Mouse (Mus musculus) limb, embryonic 14.5 days (tissue): ENCODE measurements around the gene Fgfr2. TPM values are rescaled to one million over a fixed set of nuclear protein-coding genes. Genes with fewer than 3 reads are reported as not detected.

Source experiments
- ATAC-seq: fragments of 200-750 bp; cut with Nextera tagmentation; 2 replicates; pipeline ENCODE4 v1.8.0; 2017; ENCODE audit warnings: low read depth, moderate number of reproducible peaks, moderate TSS enrichment; ENCODE audit not compliant: low FRiP score
- DNase-seq: peaks from one replicate; pipeline ENCODE4 v3.0.0-alpha.2; 2015; ENCODE audit warnings: low spot score
- H3K27ac ChIP-seq: fragments of 300-500 bp; sonication (generic); replicated peaks from 2 replicates; pipeline ENCODE4 v1.5.1; 2014; ENCODE audit warnings: low read depth, mild to moderate bottlenecking, low read length, moderate library complexity, mixed read lengths
- H3K27me3 ChIP-seq: fragments of 300-500 bp; sonication (generic); 2 replicates; pipeline ENCODE4 v1.6.1; 2014; ENCODE audit warnings: low read length, mixed read lengths; ENCODE audit not compliant: control insufficient read depth, insufficient read depth
- H3K36me3 ChIP-seq: fragments of 300-500 bp; sonication (generic); 2 replicates; pipeline ENCODE4 v1.6.1; 2014; ENCODE audit warnings: mild to moderate bottlenecking, low read length, moderate library complexity, mixed read lengths; ENCODE audit not compliant: control insufficient read depth, insufficient read depth
- H3K4me1 ChIP-seq: fragments of 300-500 bp; sonication (generic); 2 replicates; pipeline ENCODE4 v1.6.1; 2014; ENCODE audit warnings: antibody characterized with exemption, low read length, mixed read lengths; ENCODE audit not compliant: control insufficient read depth, insufficient read depth
- H3K4me2 ChIP-seq: fragments of 300-500 bp; sonication (generic); replicated peaks from 2 replicates; pipeline ENCODE4 v1.6.1; 2014; ENCODE audit warnings: low read depth, mild to moderate bottlenecking, low read length, moderate library complexity; ENCODE audit not compliant: severe bottlenecking
- H3K4me3 ChIP-seq: fragments of 300-500 bp; sonication (generic); replicated peaks from 2 replicates; pipeline ENCODE4 v1.5.1; 2014; ENCODE audit warnings: low read length
- H3K9ac ChIP-seq: fragments of 300-500 bp; sonication (generic); 2 replicates; pipeline ENCODE4 v1.6.1; 2014; ENCODE audit warnings: mild to moderate bottlenecking, low read depth, low read length, moderate library complexity; ENCODE audit not compliant: severe bottlenecking
- H3K9me3 ChIP-seq: fragments of 300-500 bp; sonication (generic); 2 replicates; pipeline ENCODE4 v1.6.1; 2016; ENCODE audit warnings: low read length; ENCODE audit not compliant: control insufficient read depth
- POLR2A ChIP-seq: fragments of 200-500 bp; IDR thresholded peaks from 2 replicates; pipeline ENCODE4 v1.8.0; 2012; ENCODE audit warnings: inconsistent platforms, mild to moderate bottlenecking, moderate library complexity, borderline replicate concordance; ENCODE audit not compliant: insufficient read depth, insufficient read length; ENCODE audit errors: extremely low read depth
- WGBS: fragments of 180-500 bp; shearing (Covaris S2); extraction: QIAGEN DNeasy Blood & Tissue Kit; methylation state at CpG from one replicate; pipeline ENCODE4 v1.1.7; 2014; 5-methylcytosine and 5-hydroxymethylcytosine counted together
- polyA plus RNA-seq, 2 experiments: library from polyadenylated mRNA; depleted of rRNA in 1 of 2; stranded (reverse) in 1 of 2; unstranded in 1 of 2; fragments of >200 nt; fragmentation: Nextera tagmentation in 1 of 2; extraction: Ambion mirVana in 1 of 2; gene quantifications; 2 replicates each; pipeline versions ENCODE4 v1.2.1 to v1.2.3; 2012 to 2014

Fgfr2 gene
- polyA plus RNA-seq, 2 experiments: 131 to 133 TPM

DNA sequence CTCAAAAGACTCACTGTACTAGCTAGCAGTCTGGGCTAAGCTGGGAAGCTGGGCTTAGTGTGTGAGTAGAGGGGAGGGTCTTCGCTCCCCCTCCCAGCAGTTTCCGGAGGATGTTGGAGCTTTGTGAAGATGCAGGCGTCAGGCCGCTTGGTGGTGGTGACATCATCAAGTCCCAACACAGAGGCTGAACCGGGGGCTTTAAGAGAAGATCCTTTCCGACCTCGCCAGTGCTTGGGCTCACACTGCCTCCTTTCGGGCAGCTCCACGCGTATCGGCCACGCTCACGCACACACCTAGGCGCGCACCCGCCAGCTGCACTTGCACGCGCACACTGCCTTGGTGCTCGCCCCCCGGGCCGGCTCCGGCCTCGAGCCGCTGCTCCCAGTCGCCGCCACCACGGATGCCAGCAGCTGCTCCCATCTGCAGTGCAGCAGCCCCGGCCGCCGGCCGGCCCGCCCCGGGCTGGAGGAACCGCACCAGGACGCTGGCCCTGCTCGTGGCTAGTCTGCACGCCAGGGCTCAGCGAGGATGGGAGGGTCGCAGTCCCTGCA is 2430.7 kb downstream of the Fgfr2 start:
- peak overlapping the region; percentile 67 for H3K4me3 ChIP-seq
- H3K27ac ChIP-seq: peak overlapping the region; percentile 95
- peak overlapping the region; percentile 88 for H3K4me2 ChIP-seq
- H3K4me1 ChIP-seq: peaks cover 34% of the 10 kb centered on the region
- H3K9me3 ChIP-seq: no peaks in the 10 kb centered on the region
- peak; percentile 90 for DNase-seq
- TF ChIP-seq POLR2A: no peak
- H3K36me3 ChIP-seq: no peaks in the 10 kb centered on the region
- ATAC-seq: peak; percentile 83
- no peaks in the 10 kb centered on the region for H3K27me3 ChIP-seq
- peak overlapping the region; percentile 89 for H3K9ac ChIP-seq
- WGBS: 0% methylated on average over 35 of the region's 39 CpGs

- TF ChIP-seq POLR2A: no peak
- Histone ChIP-seq H3K4me2 (peak overlapping the region; percentile 88), H3K27ac (peak overlapping the region; percentile 95), H3K27me3 (no peaks in the 10 kb centered on the region), H3K4me1 (peaks cover 34% of the 10 kb centered on the region), H3K9ac (peak overlapping the region; percentile 89), H3K36me3 (no peaks in the 10 kb centered on the region), H3K4me3 (peak overlapping the region; percentile 67), H3K9me3 (no peaks in the 10 kb centered on the region)
- 0 out of 2 replicates have a peak, but pooled peaks have one; percentile 1 for ATAC-seq
- DNase-seq: peak; percentile 28
- WGBS: 19% methylated on average over 2 of the region's 2 CpGs
Observed at GRCm38 (mm10) chr7:130691931-130692330, 2431.2 kb downstream of the Fgfr2 start.

GRCm38 (mm10) chr7:130690869-130691268 is 2432.3 kb downstream of the Fgfr2 start:
- H3K9me3 ChIP-seq: no peaks in the 10 kb centered on the region
- DNase-seq (no peak), ATAC-seq (no peak)
- no peak overlapping the region for H3K4me3 ChIP-seq
- no peak overlapping the region for H3K9ac ChIP-seq
- no peaks in the 10 kb centered on the region for H3K36me3 ChIP-seq
- no peak overlapping the region for H3K4me2 ChIP-seq
- peaks cover 33% of the 10 kb centered on the region for H3K4me1 ChIP-seq
- H3K27me3 ChIP-seq: no peaks in the 10 kb centered on the region
- H3K27ac ChIP-seq: no peak overlapping the region
- no peak for TF ChIP-seq POLR2A
- WGBS: 64% methylated on average over 6 of the region's 6 CpGs

- Histone ChIP-seq H3K9me3 (no peaks in the 10 kb centered on the region), H3K9ac (no peak overlapping the region), H3K27me3 (no peaks in the 10 kb centered on the region), H3K4me2 (no peak overlapping the region), H3K4me1 (peaks cover 10% of the 10 kb centered on the region), H3K27ac (no peak overlapping the region), H3K36me3 (no peaks in the 10 kb centered on the region), H3K4me3 (no peak overlapping the region)
- DNase-seq (no peak), ATAC-seq (no peak)
- no peak for TF ChIP-seq POLR2A
- 84% methylated on average over 4 of the region's 4 CpGs for WGBS
Observed at GRCm38 (mm10) chr7:130688601-130689000, 2434.5 kb downstream of the Fgfr2 start.

DNA sequence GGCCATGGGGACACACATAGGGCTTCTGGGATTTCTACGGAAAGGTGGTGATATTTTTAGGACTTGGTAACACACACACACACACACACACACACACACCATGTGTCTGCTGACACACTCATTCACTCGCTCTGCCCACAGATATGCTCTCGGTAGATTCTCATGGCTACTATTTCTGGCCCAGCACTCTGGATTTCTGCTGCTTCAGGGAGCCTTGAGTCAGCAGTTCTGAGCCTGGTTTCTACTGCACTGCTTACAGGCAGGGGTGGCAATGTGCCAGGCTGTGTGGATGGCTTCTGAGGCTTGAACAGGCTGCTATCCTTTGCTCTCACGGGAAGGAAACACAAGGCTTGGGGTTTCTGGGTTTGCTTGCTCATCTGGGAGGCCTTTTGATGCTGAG is 2441.4 kb downstream of the Fgfr2 start:
- DNase-seq: peak; percentile 66
- no peak overlapping the region for H3K4me2 ChIP-seq
- WGBS: 67% methylated on average over 4 of the region's 4 CpGs
- H3K9ac ChIP-seq: no peak overlapping the region
- no peaks in the 10 kb centered on the region for H3K9me3 ChIP-seq
- ATAC-seq: no peak
- H3K36me3 ChIP-seq: peaks cover 6% of the 10 kb centered on the region; the same call in 1 of the 2 replicates
- H3K4me3 ChIP-seq: no peak overlapping the region
- H3K4me1 ChIP-seq: peaks cover 15% of the 10 kb centered on the region
- TF ChIP-seq POLR2A: no peak
- H3K27ac ChIP-seq: no peak overlapping the region
- H3K27me3 ChIP-seq: no peaks in the 10 kb centered on the region
